Mouse (Mus musculus): ENCODE data around the gene Mapk12.

GRCm38 (mm10) chr15:89168922-89169321, 28.4 kb upstream of the Mapk12 start:
- TF ChIP-seq CTCF (conservative IDR thresholded peaks at IDR 0.05; ENCODE audit: low read length) (no peak), NANOG (IDR thresholded peaks at IDR 0.05; ENCODE audit: borderline replicate concordance, low read length) (no peak), POU5F1 (IDR thresholded peaks at IDR 0.05; ENCODE audit: borderline replicate concordance, low read length) (no peak)
